Mouse (Mus musculus): Measurements from ENCODE around the gene Icam2.

GRCm38 (mm10) chr11:106359350-106359749, 28.5 kb downstream of the Icam2 start:
- TF ChIP-seq GATA1 (IDR thresholded peaks at IDR 0.05; ENCODE audit: borderline replicate concordance, low read length) (no peak), FLI1 (IDR thresholded peaks at IDR 0.05; ENCODE audit: low read length) (no peak)
